Mouse (Mus musculus) liver, embryonic 14.5 days (tissue): ENCODE results near the gene Cdc37. TPM values are rescaled to one million over a fixed set of nuclear protein-coding genes. Genes with fewer than 3 reads are reported as not detected.

ENCODE experiments used
- ATAC-seq: fragments of 200-750 bp; cut with Nextera tagmentation; 2 replicates; pipeline ENCODE4 v1.8.0; 2017; ENCODE audit warnings: moderate number of reproducible peaks, mild to moderate bottlenecking, moderate library complexity; ENCODE audit not compliant: insufficient read depth
- DNase-seq, 3 experiments: peaks; one replicate each; pipeline ENCODE4 v3.0.0-alpha.2; 2012 to 2013; ENCODE audit warnings: low read depth in 3 of 3, low spot score in 3 of 3
- H3K27ac ChIP-seq: fragments of 300-500 bp; sonication (generic); 2 replicates; pipeline ENCODE4 v1.5.1; 2014; ENCODE audit warnings: moderate library complexity, mild to moderate bottlenecking, control low read depth, inconsistent platforms
- H3K27me3 ChIP-seq: fragments of 300-500 bp; sonication (generic); 2 replicates; pipeline ENCODE4 v1.6.1; 2014; ENCODE audit warnings: mild to moderate bottlenecking, low read length, moderate library complexity; ENCODE audit not compliant: control insufficient read depth, insufficient read depth
- H3K36me3 ChIP-seq: fragments of 300-500 bp; sonication (generic); replicated peaks from 2 replicates; pipeline ENCODE4 v1.6.1; 2014; ENCODE audit warnings: low read depth; ENCODE audit not compliant: control insufficient read depth, insufficient read depth
- H3K4me1 ChIP-seq, 2 experiments: fragments of 200-500 bp in 1 of 2; fragments of 300-500 bp in 1 of 2; sonication (generic) in 1 of 2; replicated peaks; 2 replicates each; pipeline ENCODE4 v1.6.1; 2012 to 2014; ENCODE audit warnings: antibody characterized with exemption in 1 of 2, inconsistent platforms in 1 of 2, low read length in 1 of 2; ENCODE audit not compliant: control insufficient read depth in 2 of 2, insufficient read depth in 2 of 2
- H3K4me2 ChIP-seq: fragments of 300-500 bp; sonication (generic); 2 replicates; pipeline ENCODE4 v1.6.1; 2014; ENCODE audit warnings: low read depth, mild to moderate bottlenecking, control low read depth, moderate library complexity
- H3K4me3 ChIP-seq, 2 experiments: fragments of 200-500 bp in 1 of 2; fragments of 300-500 bp in 1 of 2; sonication (generic) in 1 of 2; 2 replicates each; pipeline ENCODE4 v1.5.1; 2012 to 2014; ENCODE audit warnings: low read depth in 2 of 2, low read length in 2 of 2, mild to moderate bottlenecking in 2 of 2, control low read depth in 1 of 2, inconsistent platforms in 1 of 2, moderate library complexity in 1 of 2; ENCODE audit not compliant: insufficient read depth in 1 of 2
- H3K9ac ChIP-seq: fragments of 300-500 bp; sonication (generic); replicated peaks from 2 replicates; pipeline ENCODE4 v1.6.1; 2014; ENCODE audit warnings: mild to moderate bottlenecking, control low read depth, moderate library complexity
- H3K9me3 ChIP-seq: fragments of 300-500 bp; sonication (generic); 2 replicates; pipeline ENCODE4 v1.6.1; 2016; ENCODE audit warnings: low read length, mixed read lengths; ENCODE audit not compliant: control insufficient read depth
- CTCF ChIP-seq: IDR thresholded peaks from 2 replicates; pipeline ENCODE4 v1.5.1; 2016; ENCODE audit warnings: antibody characterized with exemption, low read depth, control low read depth
- EP300 ChIP-seq: IDR thresholded peaks from 2 replicates; pipeline ENCODE4 v1.6.1; 2016; ENCODE audit warnings: antibody characterized with exemption, low read depth
- WGBS: fragments of 180-500 bp; shearing (Covaris S2); extraction: QIAGEN DNeasy Blood & Tissue Kit; methylation state at CpG from one replicate; pipeline ENCODE4 v1.1.7; 2014; ENCODE audit not compliant: insufficient replicate concordance; 5-methylcytosine and 5-hydroxymethylcytosine counted together
- polyA plus RNA-seq, 2 experiments: library from polyadenylated mRNA; depleted of rRNA in 1 of 2; stranded (reverse) in 1 of 2; unstranded in 1 of 2; fragments of >200 nt; fragmentation: Nextera tagmentation in 1 of 2; extraction: Ambion mirVana in 1 of 2; gene quantifications; 2 replicates each; pipeline versions ENCODE4 v1.2.1 to v1.2.3; 2012 to 2014

Cdc37 gene
- polyA plus RNA-seq, 2 experiments = 118 to 123 TPM

- H3K36me3 ChIP-seq = no peaks in the 10 kb centered on the region; the same call in 1 of the 2 replicates
Observed at GRCm38 (mm10) chr9:21124837-21125236, 24.9 kb downstream of the Cdc37 start.

GRCm38 (mm10) chr9:21121483-21121882, 28.3 kb downstream of the Cdc37 start:
- Histone ChIP-seq H3K4me1 (no peaks in the 10 kb centered on the region), H3K27me3 (no peaks in the 10 kb centered on the region), H3K36me3 (no peaks in the 10 kb centered on the region; the same call in 1 of the 2 replicates), H3K27ac (no peak overlapping the region), H3K4me2 (no peak overlapping the region), H3K9ac (no peak overlapping the region), H3K4me3 (no peak overlapping the region), H3K9me3 (no peaks in the 10 kb centered on the region)
- no peak for TF ChIP-seq EP300
- TF ChIP-seq CTCF = no peak
- 77% methylated on average over 16 of the region's 16 CpGs for WGBS
- no peak for ATAC-seq
- no peak for DNase-seq

More at GRCm38 (mm10) chr9:21124837-21125236, 24.9 kb downstream of the Cdc37 start:
- Histone ChIP-seq H3K4me1 (no peaks in the 10 kb centered on the region), H3K27me3 (no peaks in the 10 kb centered on the region), H3K4me2 (no peak overlapping the region), H3K9ac (no peak overlapping the region), H3K4me3 (no peak overlapping the region), H3K9me3 (no peaks in the 10 kb centered on the region), H3K27ac (no peak overlapping the region)
- DNase-seq (no peak), ATAC-seq (no peak)
- TF ChIP-seq CTCF (no peak), EP300 (no peak)
- WGBS = 62% methylated on average over 5 of the region's 5 CpGs

DNA sequence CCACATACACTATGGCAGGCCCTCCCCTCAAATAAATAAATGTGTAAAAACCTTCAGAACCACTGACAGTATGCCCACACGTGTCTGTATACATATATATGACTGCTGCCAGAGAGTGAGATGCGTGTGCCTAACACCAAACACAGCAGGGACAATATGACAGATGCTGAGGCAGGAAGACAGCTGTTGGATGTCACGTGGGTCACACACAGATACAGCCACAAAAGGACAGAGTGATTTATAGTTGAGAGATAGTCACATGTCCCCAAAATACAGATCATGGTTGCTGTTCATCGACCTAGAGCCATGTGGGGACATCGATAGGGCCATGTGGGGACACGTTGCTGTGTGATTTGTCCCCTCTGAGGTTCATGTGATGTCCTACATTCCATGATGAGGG, 32.7 kb downstream of the Cdc37 start:
- H3K36me3 ChIP-seq = no peaks in the 10 kb centered on the region
- H3K4me1 ChIP-seq = no peaks in the 10 kb centered on the region
- WGBS = 59% methylated on average over 6 of the region's 6 CpGs
- H3K4me2 ChIP-seq = no peak overlapping the region
- DNase-seq (no peak), ATAC-seq (no peak)
- H3K4me3 ChIP-seq = no peak overlapping the region
- H3K9ac ChIP-seq = no peak overlapping the region
- TF ChIP-seq EP300 (no peak), CTCF (no peak)
- H3K27me3 ChIP-seq = no peaks in the 10 kb centered on the region
- no peak overlapping the region for H3K27ac ChIP-seq
- H3K9me3 ChIP-seq = no peaks in the 10 kb centered on the region

- WGBS = 81% methylated on average over 8 of the region's 8 CpGs
- DNase-seq = no peak
Observed at GRCm38 (mm10) chr9:21115105-21115504, 34.7 kb downstream of the Cdc37 start.

GRCm38 (mm10) chr9:21114190-21114589, 35.6 kb downstream of the Cdc37 start:
- Histone ChIP-seq H3K4me3 (no peak overlapping the region), H3K9ac (no peak overlapping the region), H3K4me1 (no peaks in the 10 kb centered on the region), H3K4me2 (no peak overlapping the region), H3K27ac (no peak overlapping the region), H3K27me3 (no peaks in the 10 kb centered on the region), H3K9me3 (no peaks in the 10 kb centered on the region), H3K36me3 (no peaks in the 10 kb centered on the region)
- DNase-seq (no peak), ATAC-seq (no peak)
- WGBS = 75% methylated on average over 7 of the region's 7 CpGs
- no peak for TF ChIP-seq EP300
- no peak for TF ChIP-seq CTCF

More at GRCm38 (mm10) chr9:21115105-21115504, 34.7 kb downstream of the Cdc37 start:
- Histone ChIP-seq H3K27me3 (no peaks in the 10 kb centered on the region), H3K9me3 (no peaks in the 10 kb centered on the region), H3K4me3 (no peak overlapping the region), H3K4me2 (no peak overlapping the region), H3K36me3 (no peaks in the 10 kb centered on the region), H3K27ac (no peak overlapping the region), H3K9ac (no peak overlapping the region), H3K4me1 (no peaks in the 10 kb centered on the region)
- TF ChIP-seq EP300 (no peak), CTCF (no peak)
- ATAC-seq = no peak
